Mouse (Mus musculus) limb, embryonic 11.5 days (tissue): ENCODE results near the gene Tiam2. TPM values are rescaled to one million over a fixed set of nuclear protein-coding genes. Genes with fewer than 3 reads are reported as not detected.
"Not testable (repeated sequence)": the region's sequence is repeated elsewhere in the genome, so short reads cannot be mapped to it uniquely, and the experiment has no call there.

ENCODE experiments used
- ATAC-seq: fragments of 200-750 bp; cut with Nextera tagmentation; 2 replicates; pipeline ENCODE4 v1.8.0; 2017; ENCODE audit warnings: low read depth; ENCODE audit not compliant: insufficient number of reproducible peaks, low FRiP score, low TSS enrichment
- DNase-seq: peaks from one replicate; pipeline ENCODE4 v3.0.0-alpha.2; 2015; ENCODE audit warnings: low spot score
- H3K27ac ChIP-seq: fragments of 300-500 bp; sonication (generic); replicated peaks from 2 replicates; pipeline ENCODE4 v1.5.1; 2014; ENCODE audit warnings: low read depth, mild to moderate bottlenecking, low read length
- H3K27me3 ChIP-seq: fragments of 300-500 bp; sonication (generic); 2 replicates; pipeline ENCODE4 v1.6.1; 2014; ENCODE audit warnings: mild to moderate bottlenecking, low read length, mixed read lengths; ENCODE audit not compliant: control insufficient read depth, insufficient read depth
- H3K36me3 ChIP-seq: fragments of 300-500 bp; sonication (generic); 2 replicates; pipeline ENCODE4 v1.6.1; 2014; ENCODE audit warnings: mild to moderate bottlenecking, low read length, moderate library complexity, mixed read lengths; ENCODE audit not compliant: control insufficient read depth, insufficient read depth
- H3K4me1 ChIP-seq: fragments of 300-500 bp; sonication (generic); 2 replicates; pipeline ENCODE4 v1.6.1; 2014; ENCODE audit warnings: low read length, mixed read lengths; ENCODE audit not compliant: control insufficient read depth, insufficient read depth
- H3K4me2 ChIP-seq: fragments of 300-500 bp; sonication (generic); 2 replicates; pipeline ENCODE4 v1.6.1; 2014; ENCODE audit warnings: low read depth, mild to moderate bottlenecking, moderate library complexity; ENCODE audit not compliant: severe bottlenecking
- H3K4me3 ChIP-seq: fragments of 300-500 bp; sonication (generic); 2 replicates; pipeline ENCODE4 v1.5.1; 2014; ENCODE audit warnings: low read depth, low read length
- H3K9ac ChIP-seq: fragments of 300-500 bp; sonication (generic); 2 replicates; pipeline ENCODE4 v1.6.1; 2014; ENCODE audit warnings: mild to moderate bottlenecking, low read length
- H3K9me3 ChIP-seq: fragments of 300-500 bp; sonication (generic); 2 replicates; pipeline ENCODE4 v1.6.1; 2016; ENCODE audit warnings: low read length; ENCODE audit not compliant: control insufficient read depth
- WGBS: fragments of 180-500 bp; shearing (Covaris S2); extraction: QIAGEN DNeasy Blood & Tissue Kit; methylation state at CpG from one replicate; pipeline ENCODE4 v1.1.7; 2014; 5-methylcytosine and 5-hydroxymethylcytosine counted together
- polyA plus RNA-seq: library from polyadenylated mRNA; unstranded; fragments of >200 nt; fragmentation: Nextera tagmentation; extraction: Ambion mirVana; gene quantifications from 2 replicates; pipeline ENCODE4 v1.2.1, GENCODE M21; 2014

The Tiam2 gene
- polyA plus RNA-seq, 1 experiment from 2014 or later: 8.4 TPM

DNA sequence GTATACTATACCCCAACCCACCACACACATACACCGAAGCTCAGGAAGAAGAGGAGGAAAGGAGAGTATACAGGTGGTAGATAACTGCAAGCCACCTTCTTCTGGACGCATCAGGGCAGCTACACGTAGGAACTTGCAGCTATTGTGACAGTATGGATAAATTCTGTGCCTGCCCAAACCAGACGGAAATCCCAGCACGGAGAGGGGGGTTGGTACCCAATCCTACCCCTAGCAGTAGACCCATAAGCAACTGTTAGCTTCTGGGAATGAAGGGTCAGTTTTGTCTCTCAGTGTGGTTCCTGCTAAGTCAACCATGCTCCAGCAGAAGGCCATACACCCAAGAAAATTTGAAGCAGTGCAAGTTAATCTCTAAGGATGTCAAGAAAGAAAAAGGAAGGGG, 23.0 kb downstream of the Tiam2 start:
- Histone ChIP-seq H3K4me1 (peaks cover 18% of the 10 kb centered on the region), H3K4me3 (no peak overlapping the region), H3K27me3 (no peaks in the 10 kb centered on the region), H3K36me3 (no peaks in the 10 kb centered on the region), H3K4me2 (no peak overlapping the region), H3K9ac (no peak overlapping the region), H3K9me3 (no peaks in the 10 kb centered on the region), H3K27ac (no peak overlapping the region)
- no peak for ATAC-seq
- DNase-seq: no peak
- 86% methylated on average over 5 of the region's 5 CpGs for WGBS

DNA sequence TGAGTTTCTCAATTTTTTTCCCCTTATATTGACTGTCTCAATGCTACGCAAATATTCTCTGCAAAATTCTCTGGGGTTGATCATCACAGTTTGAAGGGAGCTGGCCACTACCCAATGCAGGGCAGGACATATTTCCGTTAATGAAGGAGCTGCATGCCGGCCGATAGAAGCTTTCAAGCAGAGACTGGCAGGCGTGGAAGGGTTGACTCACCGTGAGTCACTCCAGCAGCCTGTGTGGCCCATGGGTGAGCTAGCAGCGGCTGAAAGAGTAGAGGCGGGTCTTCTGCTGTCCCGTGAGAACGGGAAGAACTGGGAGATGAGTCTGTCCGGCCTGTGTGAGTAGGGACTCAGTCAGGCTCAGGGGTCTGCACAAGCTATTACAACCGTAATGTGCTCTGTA, 23.6 kb downstream of the Tiam2 start:
- Histone ChIP-seq H3K27ac (no peak overlapping the region), H3K9me3 (no peaks in the 10 kb centered on the region), H3K36me3 (no peaks in the 10 kb centered on the region), H3K4me3 (no peak overlapping the region), H3K4me1 (peaks cover 16% of the 10 kb centered on the region), H3K27me3 (no peaks in the 10 kb centered on the region), H3K9ac (no peak overlapping the region), H3K4me2 (no peak overlapping the region)
- 74% methylated on average over 12 of the region's 12 CpGs for WGBS
- no peak for ATAC-seq
- no peak for DNase-seq

DNA sequence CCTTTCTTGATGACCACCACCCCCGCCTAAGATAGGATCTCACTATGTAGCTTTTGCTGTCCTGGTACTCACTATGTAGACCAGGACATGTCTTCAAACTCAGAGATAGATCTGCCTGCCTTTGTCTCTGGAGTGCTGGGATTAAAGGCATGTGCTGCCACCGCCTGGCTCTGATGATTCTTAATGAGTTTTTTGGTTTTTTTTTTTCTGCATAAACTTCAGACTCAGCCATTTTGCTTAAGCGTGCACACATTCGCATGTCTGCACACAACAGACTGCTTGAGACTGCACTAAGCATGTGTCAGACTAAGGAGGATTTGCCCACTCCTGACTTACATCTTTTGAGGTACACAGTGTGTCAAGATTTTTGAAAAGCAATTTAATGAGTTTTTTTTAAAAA, 24.0 kb downstream of the Tiam2 start:
- Histone ChIP-seq H3K9me3 (no peaks in the 10 kb centered on the region), H3K27ac (no peak overlapping the region), H3K4me3 (no peak overlapping the region), H3K27me3 (no peaks in the 10 kb centered on the region), H3K4me2 (no peak overlapping the region), H3K4me1 (peaks cover 13% of the 10 kb centered on the region), H3K9ac (no peak overlapping the region), H3K36me3 (no peaks in the 10 kb centered on the region)
- DNase-seq (no peak), ATAC-seq (no peak)
- WGBS: 83% methylated on average over 4 of the region's 4 CpGs

DNA sequence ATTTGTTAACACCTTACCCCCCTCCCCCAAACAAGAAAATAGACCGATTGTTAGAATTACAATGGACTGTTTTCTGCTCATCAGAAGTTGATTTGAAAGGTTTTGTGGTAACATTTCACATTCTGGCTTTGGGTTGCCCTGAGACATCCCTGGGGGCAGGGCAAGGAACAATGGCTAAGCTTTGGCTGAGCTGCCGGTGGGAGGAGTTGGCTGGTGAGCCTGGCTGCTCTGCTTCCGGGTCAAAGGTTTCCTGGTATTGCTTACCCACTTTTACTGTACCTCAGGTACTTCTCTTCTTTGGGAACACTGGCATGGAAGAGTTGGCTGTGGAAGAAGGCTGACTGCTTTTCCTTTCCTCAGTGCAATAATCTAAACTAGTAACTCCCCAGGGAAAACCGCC, 25.3 kb downstream of the Tiam2 start:
- H3K4me1 ChIP-seq: peaks cover 6% of the 10 kb centered on the region; the same call in 1 of the 2 replicates
- DNase-seq (no peak), ATAC-seq (no peak)
- H3K9me3 ChIP-seq: no peaks in the 10 kb centered on the region
- no peak overlapping the region for H3K4me3 ChIP-seq
- H3K36me3 ChIP-seq: no peaks in the 10 kb centered on the region
- 76% methylated on average over 4 of the region's 4 CpGs for WGBS
- H3K27me3 ChIP-seq: no peaks in the 10 kb centered on the region
- H3K9ac ChIP-seq: no peak overlapping the region
- no peak overlapping the region for H3K4me2 ChIP-seq
- no peak overlapping the region for H3K27ac ChIP-seq

DNA sequence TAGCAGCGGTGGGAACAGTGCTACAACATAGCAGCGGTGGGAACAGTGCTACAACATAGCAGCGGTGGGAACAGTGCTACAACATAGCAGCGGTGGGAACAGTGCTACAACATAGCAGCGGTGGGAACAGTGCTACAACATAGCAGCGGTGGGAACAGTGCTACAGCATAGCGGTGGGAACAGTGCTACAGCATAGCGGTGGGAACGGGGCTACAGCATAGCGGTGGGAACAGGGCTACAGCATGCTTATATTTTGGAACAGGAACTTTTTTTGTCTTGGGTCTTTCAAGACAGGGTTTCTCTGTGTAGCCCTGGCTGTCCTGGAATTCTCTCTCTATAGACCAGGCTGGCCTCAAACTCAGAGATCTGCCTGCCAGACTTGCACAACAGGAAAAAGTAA, 26.8 kb downstream of the Tiam2 start:
- WGBS: 96% methylated on average over 9 of the region's 10 CpGs
- H3K4me2 ChIP-seq, H3K27me3 ChIP-seq, H3K4me3 ChIP-seq, H3K36me3 ChIP-seq, H3K27ac ChIP-seq, DNase-seq, ATAC-seq, H3K4me1 ChIP-seq, H3K9me3 ChIP-seq, H3K9ac ChIP-seq: not testable (repeated sequence)

DNA sequence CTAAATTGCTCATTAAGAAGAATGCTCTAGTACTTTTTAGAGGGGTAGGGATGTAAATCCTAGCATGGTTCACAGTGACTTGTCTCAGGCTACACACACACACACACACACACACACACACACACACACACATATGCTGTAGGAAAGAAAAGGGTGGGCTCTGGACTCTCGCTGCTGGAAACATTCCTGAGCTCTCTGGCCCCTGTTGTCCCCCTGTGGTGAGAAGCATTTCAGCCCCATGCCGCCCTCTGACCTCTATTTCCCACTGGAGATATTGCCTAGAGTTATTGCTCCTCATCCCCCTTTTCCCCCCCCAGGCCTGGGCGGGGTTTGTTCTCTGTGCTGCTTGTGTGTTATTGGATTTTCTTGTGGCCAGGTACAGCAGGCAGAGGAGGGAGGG, 28.5 kb downstream of the Tiam2 start:
- ATAC-seq (no peak), DNase-seq (peak; percentile 41)
- no peak overlapping the region for H3K4me3 ChIP-seq
- H3K4me1 ChIP-seq: peaks cover 6% of the 10 kb centered on the region; the same call in 1 of the 2 replicates
- H3K27ac ChIP-seq: no peak overlapping the region
- WGBS: 40% methylated on average over 3 of the region's 3 CpGs
- no peaks in the 10 kb centered on the region for H3K36me3 ChIP-seq
- H3K9ac ChIP-seq: no peak overlapping the region
- H3K4me2 ChIP-seq: no peak overlapping the region
- no peaks in the 10 kb centered on the region for H3K27me3 ChIP-seq
- no peaks in the 10 kb centered on the region for H3K9me3 ChIP-seq

DNA sequence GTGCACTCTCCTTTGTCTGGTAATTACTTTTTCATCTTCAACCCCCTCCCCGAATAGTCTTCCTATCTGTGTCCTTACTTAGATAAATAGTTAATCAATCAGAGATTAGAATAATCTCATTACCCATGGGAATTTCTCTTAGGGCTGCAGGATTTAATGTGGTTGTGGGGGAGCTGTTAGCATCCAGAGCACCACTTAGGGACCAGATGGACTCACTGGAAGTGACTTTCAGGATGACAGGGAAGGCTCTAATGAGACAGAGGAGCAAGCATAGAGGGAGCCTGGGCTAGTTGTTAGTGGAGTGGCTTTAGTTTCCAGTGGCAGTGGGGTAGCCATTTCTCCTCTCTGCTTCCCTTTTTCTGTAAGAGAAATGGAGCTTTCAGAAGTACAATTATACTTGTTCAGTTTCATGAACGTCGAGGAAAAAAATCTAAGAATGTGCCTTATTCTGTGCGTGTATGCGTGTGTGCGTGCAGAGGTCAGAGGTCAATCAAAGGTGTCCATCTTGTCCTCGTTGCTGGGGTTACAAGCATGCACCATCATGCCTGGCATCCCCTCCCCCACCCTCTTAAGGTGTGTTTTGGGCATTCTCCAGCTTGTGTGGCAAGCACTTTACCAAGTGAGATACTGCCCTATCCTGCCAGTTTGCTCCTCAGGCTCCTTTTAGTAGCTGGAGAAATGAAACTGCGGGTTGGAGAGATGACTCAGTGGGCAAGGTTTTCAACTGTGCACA, 30.4 kb downstream of the Tiam2 start:
- H3K4me1 ChIP-seq: peaks cover 5% of the 10 kb centered on the region; the same call in 1 of the 2 replicates
- no peaks in the 10 kb centered on the region for H3K27me3 ChIP-seq
- no peak for DNase-seq
- H3K27ac ChIP-seq: no peak overlapping the region
- H3K4me3 ChIP-seq: no peak overlapping the region
- H3K9ac ChIP-seq: no peak overlapping the region
- no peaks in the 10 kb centered on the region for H3K9me3 ChIP-seq
- 80% methylated on average over 8 of the region's 8 CpGs for WGBS
- no peak overlapping the region for H3K4me2 ChIP-seq
- no peaks in the 10 kb centered on the region for H3K36me3 ChIP-seq
- ATAC-seq: no peak

DNA sequence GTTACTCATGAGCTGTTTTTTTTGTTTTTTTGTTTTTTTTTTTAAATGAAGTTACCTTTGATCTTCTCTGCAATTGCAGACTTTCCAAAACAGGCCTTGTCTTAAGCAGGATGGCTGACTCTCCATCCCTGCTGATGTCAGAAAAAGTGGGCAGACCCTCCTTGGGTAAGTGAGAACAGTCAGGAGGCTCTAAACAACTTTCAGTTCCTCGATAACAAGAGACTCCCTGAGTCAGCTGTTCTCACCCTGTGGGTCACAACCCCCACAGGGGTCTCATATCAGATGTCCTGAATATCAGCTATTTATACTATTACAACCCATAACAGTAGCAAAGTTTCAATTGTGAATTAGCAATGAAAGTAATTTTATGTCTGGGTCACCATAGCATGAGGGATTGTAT, 33.9 kb downstream of the Tiam2 start:
- Histone ChIP-seq H3K27me3 (no peaks in the 10 kb centered on the region), H3K36me3 (no peaks in the 10 kb centered on the region), H3K4me2 (no peak overlapping the region), H3K4me1 (0 out of 2 replicates have a peak, but pooled peaks cover 2% of the 10 kb centered on the region), H3K4me3 (no peak overlapping the region), H3K9me3 (no peaks in the 10 kb centered on the region), H3K9ac (no peak overlapping the region), H3K27ac (no peak overlapping the region)
- no peak for DNase-seq
- WGBS: 19% methylated on average over 1 of the region's 1 CpGs
- no peak for ATAC-seq

DNA sequence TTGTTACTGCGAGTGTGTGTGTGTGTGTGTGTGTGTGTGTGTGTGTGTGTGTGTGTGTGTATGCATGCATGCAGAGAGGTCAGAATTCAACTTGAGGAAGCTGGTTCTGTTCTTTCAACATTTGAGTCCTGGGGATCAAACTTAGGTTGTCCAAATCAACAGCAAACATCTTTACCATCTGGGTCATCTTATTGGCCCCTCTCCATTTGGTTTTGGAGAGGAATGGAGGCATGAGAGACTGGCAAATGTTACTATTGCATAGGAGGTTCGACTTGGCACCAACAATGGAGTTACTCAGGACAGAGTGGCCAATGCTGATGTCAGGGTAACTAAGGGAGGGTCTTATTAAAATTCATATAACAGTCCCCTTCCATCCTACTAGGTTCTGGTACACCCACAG, 35.4 kb downstream of the Tiam2 start:
- 75% methylated on average over 2 of the region's 2 CpGs for WGBS
- no peaks in the 10 kb centered on the region for H3K9me3 ChIP-seq
- H3K4me1 ChIP-seq: 0 out of 2 replicates have a peak, but pooled peaks cover 2% of the 10 kb centered on the region
- ATAC-seq (no peak), DNase-seq (no peak)
- no peak overlapping the region for H3K9ac ChIP-seq
- no peaks in the 10 kb centered on the region for H3K36me3 ChIP-seq
- H3K27ac ChIP-seq: no peak overlapping the region
- H3K27me3 ChIP-seq: no peaks in the 10 kb centered on the region
- no peak overlapping the region for H3K4me2 ChIP-seq
- H3K4me3 ChIP-seq: no peak overlapping the region
